Mouse (Mus musculus) limb, embryonic 14.5 days (tissue): ENCODE results near the gene Olfr457. TPM values are rescaled to one million over a fixed set of nuclear protein-coding genes. Genes with fewer than 3 reads are reported as not detected.
"Not testable (repeated sequence)": the region's sequence is repeated elsewhere in the genome, so short reads cannot be mapped to it uniquely, and the experiment has no call there.

Experiments used
- ATAC-seq: fragments of 200-750 bp; cut with Nextera tagmentation; 2 replicates; pipeline ENCODE4 v1.8.0; 2017; ENCODE audit warnings: low read depth, moderate number of reproducible peaks, moderate TSS enrichment; ENCODE audit not compliant: low FRiP score
- DNase-seq: peaks from one replicate; pipeline ENCODE4 v3.0.0-alpha.2; 2015; ENCODE audit warnings: low spot score
- H3K27ac ChIP-seq: fragments of 300-500 bp; sonication (generic); replicated peaks from 2 replicates; pipeline ENCODE4 v1.5.1; 2014; ENCODE audit warnings: low read depth, mild to moderate bottlenecking, low read length, moderate library complexity, mixed read lengths
- H3K27me3 ChIP-seq: fragments of 300-500 bp; sonication (generic); 2 replicates; pipeline ENCODE4 v1.6.1; 2014; ENCODE audit warnings: low read length, mixed read lengths; ENCODE audit not compliant: control insufficient read depth, insufficient read depth
- H3K36me3 ChIP-seq: fragments of 300-500 bp; sonication (generic); 2 replicates; pipeline ENCODE4 v1.6.1; 2014; ENCODE audit warnings: mild to moderate bottlenecking, low read length, moderate library complexity, mixed read lengths; ENCODE audit not compliant: control insufficient read depth, insufficient read depth
- H3K4me1 ChIP-seq: fragments of 300-500 bp; sonication (generic); 2 replicates; pipeline ENCODE4 v1.6.1; 2014; ENCODE audit warnings: antibody characterized with exemption, low read length, mixed read lengths; ENCODE audit not compliant: control insufficient read depth, insufficient read depth
- H3K4me2 ChIP-seq: fragments of 300-500 bp; sonication (generic); replicated peaks from 2 replicates; pipeline ENCODE4 v1.6.1; 2014; ENCODE audit warnings: low read depth, mild to moderate bottlenecking, low read length, moderate library complexity; ENCODE audit not compliant: severe bottlenecking
- H3K4me3 ChIP-seq: fragments of 300-500 bp; sonication (generic); replicated peaks from 2 replicates; pipeline ENCODE4 v1.5.1; 2014; ENCODE audit warnings: low read length
- H3K9ac ChIP-seq: fragments of 300-500 bp; sonication (generic); 2 replicates; pipeline ENCODE4 v1.6.1; 2014; ENCODE audit warnings: mild to moderate bottlenecking, low read depth, low read length, moderate library complexity; ENCODE audit not compliant: severe bottlenecking
- H3K9me3 ChIP-seq: fragments of 300-500 bp; sonication (generic); 2 replicates; pipeline ENCODE4 v1.6.1; 2016; ENCODE audit warnings: low read length; ENCODE audit not compliant: control insufficient read depth
- POLR2A ChIP-seq: fragments of 200-500 bp; IDR thresholded peaks from 2 replicates; pipeline ENCODE4 v1.8.0; 2012; ENCODE audit warnings: inconsistent platforms, mild to moderate bottlenecking, moderate library complexity, borderline replicate concordance; ENCODE audit not compliant: insufficient read depth, insufficient read length; ENCODE audit errors: extremely low read depth
- WGBS: fragments of 180-500 bp; shearing (Covaris S2); extraction: QIAGEN DNeasy Blood & Tissue Kit; methylation state at CpG from one replicate; pipeline ENCODE4 v1.1.7; 2014; 5-methylcytosine and 5-hydroxymethylcytosine counted together
- polyA plus RNA-seq, 2 experiments: library from polyadenylated mRNA; depleted of rRNA in 1 of 2; stranded (reverse) in 1 of 2; unstranded in 1 of 2; fragments of >200 nt; fragmentation: Nextera tagmentation in 1 of 2; extraction: Ambion mirVana in 1 of 2; gene quantifications; 2 replicates each; pipeline versions ENCODE4 v1.2.1 to v1.2.3; 2012 to 2014

Olfr457 gene
- polyA plus RNA-seq, 2 experiments, result not detected

DNA sequence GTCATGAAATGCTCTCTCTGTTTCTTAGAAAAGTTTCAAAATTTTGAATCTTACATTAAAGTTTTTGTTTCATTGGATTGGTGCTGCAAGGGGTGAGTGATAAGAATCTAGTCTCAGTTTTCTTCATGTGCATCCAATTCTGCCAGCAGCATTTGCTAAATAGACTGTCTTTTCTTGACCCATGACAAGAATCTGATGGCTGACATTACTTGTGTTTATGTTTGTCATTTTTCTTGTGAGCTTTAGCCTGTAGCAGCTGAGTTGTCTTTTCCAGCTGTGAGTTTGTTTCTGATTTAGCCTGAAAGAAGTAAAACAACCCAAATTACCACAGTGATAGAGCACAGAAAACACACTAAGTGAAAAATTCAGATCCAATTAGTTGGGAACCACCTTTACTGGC lies 8.5 kb upstream of the Olfr457 start:
- H3K4me2 ChIP-seq, result no peak overlapping the region
- no peak overlapping the region for H3K27ac ChIP-seq
- no peaks in the 10 kb centered on the region for H3K27me3 ChIP-seq
- H3K9ac ChIP-seq, result no peak overlapping the region
- TF ChIP-seq POLR2A, result no peak
- H3K36me3 ChIP-seq, result no peaks in the 10 kb centered on the region
- no peaks in the 10 kb centered on the region for H3K4me1 ChIP-seq
- ATAC-seq (no peak), DNase-seq (no peak)
- H3K9me3 ChIP-seq, result no peaks in the 10 kb centered on the region
- H3K4me3 ChIP-seq, result no peak overlapping the region

DNA sequence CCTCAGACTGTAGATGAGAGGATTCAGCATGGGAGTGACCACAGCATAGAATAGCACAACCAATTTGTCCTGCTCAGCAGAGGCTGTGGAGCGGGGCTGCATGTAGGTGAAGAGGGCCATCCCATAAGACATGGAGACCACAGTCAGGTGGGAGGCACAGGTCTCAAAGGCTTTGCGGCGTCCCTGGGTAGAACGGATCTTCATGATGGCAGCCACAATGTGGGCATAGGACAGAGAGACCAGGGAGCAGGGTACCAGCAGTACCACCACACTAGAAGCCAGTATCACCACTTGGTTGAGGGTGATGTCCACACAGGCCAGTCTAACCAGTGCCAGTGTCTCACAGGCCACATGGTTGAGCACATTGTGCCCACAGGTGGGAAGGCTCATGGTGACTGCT lies 4.8 kb downstream of the Olfr457 start:
- not testable (repeated sequence) for H3K9ac ChIP-seq, H3K9me3 ChIP-seq, DNase-seq, H3K27me3 ChIP-seq, H3K27ac ChIP-seq, H3K4me2 ChIP-seq, H3K4me1 ChIP-seq, H3K36me3 ChIP-seq, H3K4me3 ChIP-seq, ATAC-seq
- WGBS, result 97% methylated on average over 4 of the region's 4 CpGs

- ATAC-seq, result no peak
- H3K27ac ChIP-seq, result no peak overlapping the region
- no peaks in the 10 kb centered on the region for H3K27me3 ChIP-seq
- DNase-seq, result no peak
- H3K4me3 ChIP-seq, result no peak overlapping the region
- H3K4me1 ChIP-seq, result no peaks in the 10 kb centered on the region
- no peak for TF ChIP-seq POLR2A
- H3K9ac ChIP-seq, result no peak overlapping the region
- H3K36me3 ChIP-seq, result no peaks in the 10 kb centered on the region
- H3K4me2 ChIP-seq, result no peak overlapping the region
- 89% methylated on average over 4 of the region's 4 CpGs for WGBS
- H3K9me3 ChIP-seq, result no peaks in the 10 kb centered on the region
Measured at GRCm38 (mm10) chr6:42470542-42470941, 5.6 kb downstream of the Olfr457 start.

DNA sequence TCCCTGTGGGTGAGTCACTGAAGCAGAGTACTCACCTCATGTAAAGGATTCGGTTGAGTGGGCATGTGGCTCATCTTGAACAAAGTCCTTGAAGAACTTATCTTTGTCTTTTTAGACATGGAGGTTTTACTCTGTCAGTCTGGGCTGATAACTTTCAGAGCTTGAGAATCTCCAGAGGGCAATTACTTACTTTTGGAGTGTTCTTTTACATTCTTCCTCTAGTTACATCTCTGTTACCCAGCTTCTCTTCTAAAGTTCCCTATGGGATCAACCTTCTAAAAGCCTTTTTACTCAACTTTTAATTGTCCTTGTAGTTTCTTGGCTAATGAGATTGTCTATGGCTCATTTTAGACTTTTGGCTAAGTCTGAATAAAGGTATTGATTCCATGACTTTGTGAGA lies 11.0 kb downstream of the Olfr457 start, which contains the start of gene Olfr458:
Olfr458 (minus strand) TSS at position 101 of the 400 bp plus-strand sequence.
- ATAC-seq (no peak), DNase-seq (no peak)
- no peaks in the 10 kb centered on the region for H3K9me3 ChIP-seq
- H3K4me1 ChIP-seq, result no peaks in the 10 kb centered on the region
- WGBS, result 81% methylated on average over 1 of the region's 1 CpGs
- no peak within 1 kb of the TSS for H3K4me3 ChIP-seq
- H3K36me3 ChIP-seq, result no peaks in the 10 kb centered on the region
- no peak for TF ChIP-seq POLR2A
- H3K9ac ChIP-seq, result no peak within 1 kb of the TSS
- no peak within 1 kb of the TSS for H3K4me2 ChIP-seq
- H3K27ac ChIP-seq, result no peak within 1 kb of the TSS
- H3K27me3 ChIP-seq, result no peaks in the 10 kb centered on the region

- H3K9me3 ChIP-seq, result no peaks in the 10 kb centered on the region
- WGBS, result 84% methylated on average over 2 of the region's 2 CpGs
- H3K36me3 ChIP-seq, result no peaks in the 10 kb centered on the region
- H3K4me2 ChIP-seq, result no peak overlapping the region
- ATAC-seq, result no peak
- H3K4me1 ChIP-seq, result no peaks in the 10 kb centered on the region
- H3K9ac ChIP-seq, result no peak overlapping the region
- no peak for TF ChIP-seq POLR2A
- no peak overlapping the region for H3K27ac ChIP-seq
- no peak overlapping the region for H3K4me3 ChIP-seq
- no peak for DNase-seq
- H3K27me3 ChIP-seq, result no peaks in the 10 kb centered on the region
Measured at GRCm38 (mm10) chr6:42447381-42447780, 28.8 kb downstream of the Olfr457 start.

- DNase-seq (no peak), ATAC-seq (no peak)
- Histone ChIP-seq H3K4me3 (no peak overlapping the region), H3K27me3 (no peaks in the 10 kb centered on the region), H3K4me1 (no peaks in the 10 kb centered on the region), H3K27ac (no peak overlapping the region), H3K9me3 (no peaks in the 10 kb centered on the region), H3K9ac (no peak overlapping the region), H3K36me3 (no peaks in the 10 kb centered on the region), H3K4me2 (no peak overlapping the region)
- WGBS, result 73% methylated on average over 2 of the region's 2 CpGs
- TF ChIP-seq POLR2A, result no peak
Measured at GRCm38 (mm10) chr6:42444491-42444890, 31.6 kb downstream of the Olfr457 start.
